15 mouse cellular contexts compared by ENCODE assay signal in the genomic region with DNA sequence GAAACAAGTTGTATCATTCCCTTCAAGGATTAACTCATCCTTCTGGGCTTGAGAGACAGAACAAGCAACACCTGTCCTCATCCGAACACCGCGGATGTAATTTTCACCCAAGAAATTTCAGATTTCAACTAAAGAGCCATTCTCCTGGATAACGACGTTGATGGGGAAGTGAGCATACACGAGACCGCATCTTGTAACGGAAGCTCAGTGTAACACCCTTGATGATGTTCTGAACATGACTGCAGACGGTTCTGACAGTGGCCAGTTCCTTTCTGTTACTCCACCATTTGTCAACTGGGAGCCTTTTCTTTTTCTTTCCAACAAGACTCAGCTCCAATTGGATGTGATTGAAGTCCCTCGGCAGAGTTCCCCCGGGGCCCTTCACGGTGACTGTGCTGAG.
"Had no signal": no experiment of that assay in that cellular context is flagged by ENCODE, and none has a peak within 500 bp of the region (broad histone marks: within the 10 kb centered on the region; RNA-seq: fewer than 3 reads in every experiment).

No protein-coding gene starts in this region.

- H3K4me1 ChIP-seq: liver, embryonic 15.5 days; lung, embryonic 15.5 days; midbrain, embryonic 13.5 days; midbrain, embryonic 15.5 days; neural tube, embryonic 12.5 days had no signal

- DNase-seq: liver, postnatal 0 days; lung, adult 2 months; lung, postnatal 14 days; lung, postnatal 36 days; right cerebral cortex, postnatal 14 days; thymus, adult 18-20 months; thymus, postnatal 14 days; thymus, postnatal 36 days had no signal

- H3K36me3 ChIP-seq: liver, embryonic 15.5 days; lung, embryonic 15.5 days; midbrain, embryonic 13.5 days; midbrain, embryonic 15.5 days; neural tube, embryonic 12.5 days had no signal

- H3K27me3 ChIP-seq: lung, embryonic 15.5 days; megakaryocyte, embryonic 14.5 days; midbrain, embryonic 13.5 days; midbrain, embryonic 15.5 days; neural tube, embryonic 12.5 days had no signal

- H3K27ac ChIP-seq: liver, embryonic 15.5 days; lung, embryonic 15.5 days; macrophage; midbrain, embryonic 13.5 days; midbrain, embryonic 15.5 days; neural tube, embryonic 12.5 days had no signal

- H3K9me3 ChIP-seq: liver, embryonic 15.5 days; lung, embryonic 15.5 days; megakaryocyte, embryonic 14.5 days; midbrain, embryonic 13.5 days; midbrain, embryonic 15.5 days; neural tube, embryonic 12.5 days had no signal

- H3K4me3 ChIP-seq: liver, embryonic 15.5 days; lung, embryonic 15.5 days; megakaryocyte, embryonic 14.5 days; midbrain, embryonic 13.5 days; midbrain, embryonic 15.5 days; neural tube, embryonic 12.5 days had no signal
